Mouse (Mus musculus) stomach, embryonic 15.5 days (tissue): ENCODE data around the gene Gm37240. TPM values are rescaled to one million over a fixed set of nuclear protein-coding genes. Genes with fewer than 3 reads are reported as not detected.

ENCODE experiments used
- ATAC-seq: fragments of 200-750 bp; cut with Nextera tagmentation; 2 replicates; pipeline ENCODE4 v1.8.0; 2017; ENCODE audit warnings: low read depth, moderate number of reproducible peaks, moderate TSS enrichment; ENCODE audit not compliant: insufficient read depth, low FRiP score
- H3K27ac ChIP-seq: fragments of 300-500 bp; sonication (generic); 2 replicates; pipeline ENCODE4 v1.5.1; 2015; ENCODE audit warnings: mild to moderate bottlenecking, inconsistent platforms
- H3K27me3 ChIP-seq: fragments of 300-500 bp; sonication (generic); replicated peaks from 2 replicates; pipeline ENCODE4 v1.6.1; 2015; ENCODE audit warnings: inconsistent platforms
- H3K36me3 ChIP-seq: fragments of 300-500 bp; sonication (generic); 2 replicates; pipeline ENCODE4 v1.6.1; 2015; ENCODE audit warnings: inconsistent platforms
- H3K4me1 ChIP-seq: fragments of 300-500 bp; sonication (generic); 2 replicates; pipeline ENCODE4 v1.6.1; 2015; ENCODE audit warnings: inconsistent platforms
- H3K4me2 ChIP-seq: fragments of 300-500 bp; sonication (generic); 2 replicates; pipeline ENCODE4 v1.6.1; 2015; ENCODE audit warnings: mild to moderate bottlenecking, inconsistent platforms
- H3K4me3 ChIP-seq: fragments of 300-500 bp; sonication (generic); replicated peaks from 2 replicates; pipeline ENCODE4 v1.5.1; 2015; ENCODE audit warnings: inconsistent platforms
- H3K9ac ChIP-seq: fragments of 300-500 bp; sonication (generic); 2 replicates; pipeline ENCODE4 v1.6.1; 2015; ENCODE audit warnings: inconsistent platforms
- H3K9me3 ChIP-seq: fragments of 300-500 bp; sonication (generic); 2 replicates; pipeline ENCODE4 v1.6.1; 2016; ENCODE audit warnings: inconsistent platforms
- WGBS: fragments of 180-500 bp; shearing (Covaris S2); methylation state at CpG from one replicate; pipeline ENCODE4 v1.1.7; 2015; 5-methylcytosine and 5-hydroxymethylcytosine counted together
- microRNA counts: library from miRNA; unstranded; fragments of <30 nt; microRNA quantifications from one replicate; lab custom pipeline; 2016
- microRNA-seq: library from miRNA; unstranded; fragments of <30 nt; microRNA quantifications from one replicate; pipeline ENCODE4, GENCODE M21; 2016
- polyA plus RNA-seq: library from polyadenylated mRNA; unstranded; fragments of >200 nt; fragmentation: Nextera tagmentation; extraction: Ambion mirVana; gene quantifications from 2 replicates; pipeline ENCODE4 v1.2.1, GENCODE M21; 2015

Gene Gm37240
- polyA plus RNA-seq, 1 experiment from 2014 or later: 8.6 TPM

DNA sequence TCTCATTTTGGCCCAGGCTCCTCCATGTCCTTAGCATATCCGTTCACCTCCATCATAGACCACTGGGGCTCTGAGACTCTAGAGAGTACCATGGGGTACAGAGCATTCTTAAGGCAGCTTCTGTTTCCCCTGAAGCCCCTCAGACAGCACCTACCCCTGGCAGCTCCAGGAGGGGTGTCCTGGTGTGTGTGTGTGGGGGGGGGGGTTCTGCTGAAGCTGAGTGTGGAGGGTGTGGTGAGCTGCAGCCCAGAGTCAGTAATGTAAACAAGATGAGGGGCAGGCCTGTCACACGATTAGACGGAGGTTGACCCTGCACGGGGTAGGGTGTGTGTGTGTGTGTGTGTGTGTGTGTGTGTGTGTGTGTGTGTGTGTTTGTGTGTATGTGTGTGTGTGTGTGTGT lies 1425.6 kb downstream of the Gm37240 start:
- Histone ChIP-seq H3K27me3 (no peaks in the 10 kb centered on the region), H3K36me3 (no peaks in the 10 kb centered on the region), H3K4me1 (peaks cover 16% of the 10 kb centered on the region), H3K4me3 (no peak overlapping the region), H3K4me2 (no peak overlapping the region), H3K27ac (no peak overlapping the region; the same call in 1 of the 2 replicates), H3K9ac (no peak overlapping the region), H3K9me3 (no peaks in the 10 kb centered on the region)
- peak; percentile 49 for ATAC-seq
- WGBS: 10% methylated on average over 4 of the region's 4 CpGs

DNA sequence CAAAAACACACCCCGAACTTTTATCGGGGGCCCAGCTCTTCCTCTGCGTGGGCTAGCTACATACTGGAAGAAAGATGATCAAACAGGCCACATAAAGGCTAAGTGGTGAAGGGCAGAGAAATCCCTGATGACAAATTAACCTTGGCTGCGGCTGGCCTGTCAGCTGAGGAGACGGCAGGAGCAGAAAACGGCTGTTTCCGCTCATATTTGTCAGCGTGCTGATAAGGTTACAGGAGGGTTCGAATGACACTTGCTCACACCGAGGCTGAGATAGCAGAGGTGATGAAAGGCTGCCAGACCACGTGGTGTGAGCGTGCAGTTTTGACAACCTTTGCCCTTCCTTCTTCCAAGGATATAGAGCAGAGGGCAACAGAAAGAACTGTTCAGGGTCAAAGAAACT lies 1426.4 kb downstream of the Gm37240 start:
- Histone ChIP-seq H3K4me3 (no peak overlapping the region), H3K4me1 (peaks cover 19% of the 10 kb centered on the region), H3K27me3 (no peaks in the 10 kb centered on the region), H3K9me3 (no peaks in the 10 kb centered on the region), H3K27ac (peak overlapping the region; percentile 37), H3K36me3 (no peaks in the 10 kb centered on the region), H3K9ac (no peak overlapping the region), H3K4me2 (0 out of 2 replicates have a peak overlapping the region, but pooled peaks have one; percentile 22)
- 6% methylated on average over 12 of the region's 12 CpGs for WGBS
- ATAC-seq: peak; percentile 85

DNA sequence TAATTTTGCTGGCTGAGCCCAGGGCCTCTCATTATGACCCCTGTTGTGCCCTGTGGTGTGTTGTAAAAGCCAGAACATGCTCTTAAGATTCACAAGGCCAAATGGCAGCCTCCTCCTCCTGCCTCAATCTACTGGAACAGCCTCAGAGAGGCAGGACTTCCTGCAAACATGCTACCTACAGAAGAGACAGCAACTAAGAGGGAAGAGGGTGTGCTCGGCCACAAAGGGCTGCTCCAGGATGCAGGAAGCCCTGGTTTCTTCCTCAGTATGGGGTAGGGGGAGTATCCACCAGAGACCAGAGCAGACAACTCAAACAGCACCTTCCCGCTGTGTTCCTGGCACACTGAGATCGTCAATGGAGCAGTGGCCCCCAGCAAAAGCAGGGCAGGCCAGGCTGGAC lies 1426.8 kb downstream of the Gm37240 start:
- no peaks in the 10 kb centered on the region for H3K9me3 ChIP-seq
- peaks cover 21% of the 10 kb centered on the region for H3K4me1 ChIP-seq
- H3K36me3 ChIP-seq: no peaks in the 10 kb centered on the region
- H3K4me3 ChIP-seq: no peak overlapping the region
- no peaks in the 10 kb centered on the region for H3K27me3 ChIP-seq
- ATAC-seq: no peak
- H3K9ac ChIP-seq: no peak overlapping the region
- H3K27ac ChIP-seq: peak overlapping the region; percentile 37
- WGBS: 21% methylated on average over 3 of the region's 3 CpGs
- 0 out of 2 replicates have a peak overlapping the region, but pooled peaks have one; percentile 22 for H3K4me2 ChIP-seq

DNA sequence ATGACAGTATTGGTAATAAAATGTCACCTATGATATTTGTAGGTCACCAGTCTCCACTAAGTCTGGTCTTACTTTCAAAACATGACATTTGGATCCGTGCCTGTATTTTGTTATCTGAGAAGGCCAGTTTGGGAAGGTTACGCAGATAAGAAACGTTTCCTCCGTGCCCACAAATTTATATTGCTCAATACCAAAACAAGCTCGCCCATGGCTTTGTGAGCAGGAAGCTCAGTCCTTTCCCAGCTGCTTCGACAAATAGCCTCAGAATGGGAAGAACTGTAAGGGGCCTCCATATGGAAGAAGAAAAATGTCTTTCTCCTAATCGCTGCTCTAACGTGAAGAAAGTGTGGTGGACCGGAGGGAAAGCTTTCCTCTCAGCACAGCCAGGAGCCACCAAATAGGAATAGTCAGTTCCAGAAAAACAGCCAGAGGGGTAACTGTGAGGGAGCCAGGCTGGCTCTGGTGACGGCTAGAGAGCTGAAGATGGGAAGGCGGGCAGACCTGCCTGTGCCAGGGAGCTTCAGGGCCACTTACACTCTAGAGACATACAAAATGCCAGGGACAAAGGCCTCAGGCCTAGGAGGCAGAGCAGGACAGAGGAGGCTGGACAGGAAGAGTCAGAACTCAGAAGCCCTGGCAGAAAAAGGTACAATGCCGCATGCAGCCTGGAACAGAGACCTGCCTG lies 1431.4 kb downstream of the Gm37240 start:
- no peak for ATAC-seq
- Histone ChIP-seq H3K9me3 (no peaks in the 10 kb centered on the region), H3K4me1 (peaks cover 12% of the 10 kb centered on the region), H3K27ac (no peak overlapping the region; the same call in 1 of the 2 replicates), H3K4me2 (no peak overlapping the region), H3K27me3 (no peaks in the 10 kb centered on the region), H3K4me3 (no peak overlapping the region), H3K36me3 (no peaks in the 10 kb centered on the region), H3K9ac (no peak overlapping the region)
- 49% methylated on average over 12 of the region's 12 CpGs for WGBS

DNA sequence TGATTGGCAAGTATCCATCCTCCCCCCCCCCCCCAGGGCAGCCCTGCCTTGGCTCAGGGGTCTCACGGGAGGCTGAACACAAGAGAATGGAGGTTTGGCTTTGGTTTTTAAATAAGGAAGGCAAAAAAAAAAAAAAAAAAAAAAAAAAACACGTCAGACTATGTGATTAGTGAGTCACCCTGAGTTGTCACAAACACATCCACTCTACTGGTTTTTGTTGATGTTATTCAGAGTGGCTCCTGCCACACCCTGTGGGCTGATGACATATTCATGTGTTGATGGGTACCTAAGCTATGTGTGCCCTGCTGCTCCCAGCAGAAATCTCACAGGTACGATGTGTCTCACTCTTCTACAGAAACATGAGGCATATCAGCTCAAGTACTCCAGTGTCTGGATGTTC lies 1436.7 kb downstream of the Gm37240 start:
- H3K27me3 ChIP-seq: no peaks in the 10 kb centered on the region

DNA sequence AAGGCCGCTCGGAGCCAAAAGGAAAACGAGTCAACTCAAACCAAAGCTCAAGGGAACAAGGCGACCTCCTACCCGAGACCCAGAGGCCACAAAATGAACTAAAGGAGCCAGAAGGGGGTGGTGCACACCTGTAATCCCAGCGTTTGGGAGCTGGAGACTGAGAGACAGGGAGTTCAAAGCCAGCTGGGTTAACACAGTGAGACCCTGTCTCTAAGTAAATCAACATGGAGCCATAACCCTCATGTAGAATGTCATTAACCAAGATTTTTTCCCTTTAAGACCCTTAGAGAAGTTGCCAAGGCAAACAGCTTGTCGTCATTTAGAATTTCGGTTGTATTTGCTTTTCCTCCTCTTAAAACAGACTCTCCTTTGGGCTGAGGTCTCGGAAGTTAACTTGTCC lies 1438.3 kb downstream of the Gm37240 start:
- Histone ChIP-seq H3K4me1 (no peaks in the 10 kb centered on the region), H3K9ac (no peak overlapping the region), H3K36me3 (peaks cover 6% of the 10 kb centered on the region; the same call in 1 of the 2 replicates), H3K27ac (no peak overlapping the region), H3K4me3 (no peak overlapping the region), H3K27me3 (no peaks in the 10 kb centered on the region), H3K9me3 (no peaks in the 10 kb centered on the region), H3K4me2 (no peak overlapping the region)
- no peak for ATAC-seq
- WGBS: 75% methylated on average over 9 of the region's 9 CpGs

More for the DNA sequence above, 1436.7 kb downstream of the Gm37240 start:
- Histone ChIP-seq H3K9ac (no peak overlapping the region), H3K4me3 (no peak overlapping the region), H3K36me3 (no peaks in the 10 kb centered on the region), H3K9me3 (no peaks in the 10 kb centered on the region), H3K4me1 (no peaks in the 10 kb centered on the region), H3K27ac (no peak overlapping the region), H3K4me2 (no peak overlapping the region)
- 66% methylated on average over 3 of the region's 3 CpGs for WGBS
- no peak for ATAC-seq

DNA sequence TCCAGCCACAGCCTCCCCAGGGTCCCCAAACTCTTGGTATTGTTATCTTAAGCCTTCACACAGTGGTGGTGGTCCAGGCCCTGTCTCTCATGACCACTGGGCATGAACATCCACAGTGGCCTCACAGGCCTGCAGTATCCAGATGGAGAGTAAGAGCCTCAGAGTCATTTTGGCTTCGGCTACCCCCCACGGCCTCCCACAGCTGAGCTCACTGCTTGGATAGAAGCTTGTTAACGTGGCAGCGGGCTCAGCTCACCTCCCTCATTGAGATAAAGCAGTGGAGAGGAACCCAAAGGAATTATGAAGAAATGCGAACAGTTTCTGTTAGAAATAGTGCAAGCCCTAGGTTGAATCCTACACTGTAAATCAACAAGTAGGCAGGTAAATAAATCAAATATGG lies 1439.5 kb downstream of the Gm37240 start:
- ATAC-seq: no peak
- 69% methylated on average over 5 of the region's 5 CpGs for WGBS
- peaks cover 6% of the 10 kb centered on the region; the same call in 1 of the 2 replicates for H3K36me3 ChIP-seq
- H3K9me3 ChIP-seq: no peaks in the 10 kb centered on the region
- no peak overlapping the region for H3K4me3 ChIP-seq
- H3K27ac ChIP-seq: no peak overlapping the region
- H3K9ac ChIP-seq: no peak overlapping the region
- H3K4me2 ChIP-seq: no peak overlapping the region
- H3K27me3 ChIP-seq: no peaks in the 10 kb centered on the region
- H3K4me1 ChIP-seq: no peaks in the 10 kb centered on the region

MicroRNAs encoded within 50 kb of the gene (microRNA counts, 519-probe panel; counts per million panel counts)
- 1,507 counts per million, percentile 8 among the panel's probes with 10 or more counts for microRNA mmu-miR-466k (lab: Ali Mortazavi, UCI)

Small RNA genes within 50 kb of the gene (microRNA-seq; reads per million reads assigned to microRNA genes)
- not detected for gene Mir466k

Other genes starting within 250 kb of the Gm37240 start
- 4.6 and 4.7 TPM in 2 replicates for gene Fam160a1, start 70.2 kb downstream of the Gm37240 start, polyA plus RNA-seq
- gene Glt28d2, start within 50 bp of the Gm37240 start, polyA plus RNA-seq: 2.8 and 3.0 TPM in 2 replicates
- 41.5 and 43.7 TPM in 2 replicates for gene Sh3d19, start 83.6 kb upstream of the Gm37240 start, polyA plus RNA-seq
- gene Prss48, start 115.0 kb upstream of the Gm37240 start, polyA plus RNA-seq: 0.23 TPM in 1 of 2 replicates, not detected in the other